Mouse (Mus musculus) urinary bladder, postnatal 25 days (tissue): ENCODE results near the gene Chrna10.

ENCODE experiments used
- DNase-seq: peaks from one replicate; pipeline ENCODE4 v3.0.0; 2022; ENCODE audit warnings: low spot score

The Chrna10 gene

GRCm38 (mm10) chr7:102116579-102117331 lies at the start of gene Chrna10:
Gene Chrna10, minus strand, starts transcription at chr7:102116828.
- DNase-seq, result no peak

DNA sequence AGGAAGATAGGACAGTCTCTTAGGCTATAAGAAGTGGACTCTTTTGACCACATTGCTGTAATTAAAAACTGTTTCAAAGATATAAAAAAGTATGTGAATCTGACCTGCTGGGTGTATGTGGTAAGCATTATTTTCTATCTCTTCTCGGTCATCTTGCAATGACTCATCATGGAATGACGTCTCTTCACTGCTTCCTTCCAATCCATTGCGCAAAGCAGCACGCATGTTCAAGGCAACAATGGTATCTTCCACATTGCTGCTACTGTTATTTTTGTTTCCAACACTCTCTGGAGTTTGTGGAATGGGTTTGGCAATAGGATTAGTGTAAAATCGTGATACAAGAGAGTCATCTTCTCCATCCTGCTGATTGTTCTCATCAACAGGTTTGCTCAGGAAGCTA lies 37.1 kb upstream of the Chrna10 start:
- no peak for DNase-seq

DNA sequence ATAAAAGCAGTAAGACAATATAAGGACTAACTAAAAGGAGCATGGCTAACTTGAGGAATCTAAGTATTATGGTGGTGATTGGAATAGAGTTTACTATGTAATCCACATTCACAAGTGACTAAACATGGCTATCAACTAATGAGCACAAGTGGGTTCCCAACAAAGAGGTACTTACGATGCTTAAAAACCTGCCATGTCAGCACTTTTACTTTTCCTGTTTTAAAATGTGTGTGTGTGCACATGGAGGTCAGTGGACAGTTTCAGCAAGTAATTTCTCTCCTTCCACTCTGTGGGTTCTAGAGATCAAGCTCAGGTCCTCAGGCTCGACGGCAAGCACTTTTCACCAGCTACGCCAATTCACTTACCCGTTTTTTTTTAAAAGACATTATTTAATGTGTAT lies 21.3 kb upstream of the Chrna10 start:
- no peak for DNase-seq

- DNase-seq, result no peak
Measured at GRCm38 (mm10) chr7:102137464-102137863, 20.8 kb upstream of the Chrna10 start.

DNA sequence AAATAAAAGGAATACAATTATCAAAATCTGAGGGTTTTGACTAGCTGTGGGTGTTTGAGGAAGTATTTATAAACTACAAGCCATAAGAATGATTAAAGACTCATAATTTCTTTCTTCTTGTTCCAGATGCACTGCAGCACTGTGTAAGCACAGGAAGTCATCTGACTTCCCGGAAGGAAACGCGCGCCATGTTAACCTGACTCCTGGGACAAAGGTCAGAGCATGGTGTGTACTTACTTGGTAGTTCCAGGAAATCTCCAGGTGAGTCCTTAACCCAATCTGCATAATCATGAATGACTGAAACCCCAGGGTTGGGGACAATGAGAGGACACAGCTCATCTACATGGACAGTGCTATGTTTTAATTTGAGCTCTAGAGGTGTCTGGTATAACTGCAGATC lies 15.8 kb upstream of the Chrna10 start:
- DNase-seq, result no peak

DNA sequence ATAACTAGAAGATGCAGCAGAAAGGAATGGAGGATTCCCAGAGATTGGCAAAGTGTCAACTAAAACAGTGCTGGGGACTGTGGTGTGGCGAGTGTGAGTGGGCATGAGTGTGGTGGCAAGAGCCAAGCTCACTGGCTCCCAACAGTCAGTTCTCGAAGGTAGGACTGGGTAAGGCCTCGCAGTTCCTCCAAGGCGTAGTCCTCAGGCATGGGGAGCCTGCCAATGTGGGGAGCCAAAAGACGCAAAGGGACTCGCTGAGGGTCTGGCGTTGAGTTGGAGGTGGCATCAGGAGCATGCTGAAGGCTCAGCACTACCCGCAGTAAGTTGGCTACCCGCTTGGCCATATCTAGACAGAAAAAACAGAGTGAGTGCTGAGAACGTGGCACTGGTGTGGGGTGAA lies 3.7 kb upstream of the Chrna10 start:
- DNase-seq, result no peak

- no peak for DNase-seq
Measured at GRCm38 (mm10) chr7:102117382-102117781, 754 bp upstream of the Chrna10 start.

DNA sequence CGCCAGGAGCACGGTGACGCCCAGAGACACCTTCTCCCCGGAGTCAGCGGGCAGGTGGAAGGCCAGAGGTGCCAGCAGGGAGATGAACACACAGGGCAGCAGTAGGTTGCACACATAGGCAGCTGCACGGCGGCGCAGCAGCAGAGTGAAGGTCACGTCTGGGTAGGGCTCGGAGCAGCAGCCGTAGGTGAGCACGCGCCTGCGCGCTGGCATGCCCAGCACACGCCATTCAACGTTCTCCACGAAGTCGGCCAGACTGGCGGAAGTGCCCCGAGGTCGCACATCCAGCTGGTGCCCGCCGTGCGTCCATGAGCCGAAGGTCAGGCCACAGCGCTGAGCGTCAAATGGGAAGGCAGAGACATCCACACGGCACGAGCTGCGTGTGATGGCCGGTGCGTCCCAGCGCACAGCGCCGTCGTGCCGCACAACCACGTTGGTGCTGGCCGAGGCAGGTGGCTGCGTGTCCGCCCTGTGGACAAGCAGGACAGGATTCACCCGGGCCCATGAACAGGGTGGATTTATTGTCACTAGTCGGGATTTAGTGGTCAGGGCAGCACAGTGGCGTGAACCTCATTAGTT lies 3.4 kb downstream of the Chrna10 start:
- no peak for DNase-seq

DNA sequence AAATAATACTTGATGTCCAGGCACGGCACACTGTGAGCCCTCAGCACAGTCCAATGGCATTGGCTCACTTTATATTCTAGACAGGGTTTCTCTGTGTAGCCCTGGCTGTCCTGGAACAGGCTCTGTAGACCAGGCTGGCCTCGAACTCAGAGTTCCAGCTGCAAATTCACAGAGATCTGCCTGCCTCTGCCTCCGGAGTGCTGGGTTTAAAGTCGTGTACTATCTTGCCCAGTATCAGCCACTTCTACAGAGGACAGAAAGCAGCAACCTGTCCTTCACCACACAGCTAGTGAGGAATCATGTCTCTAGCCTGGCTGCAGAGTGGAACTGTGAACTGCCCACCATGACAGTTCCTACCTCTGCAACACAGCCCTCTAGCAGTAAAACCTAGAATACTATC lies 6.9 kb downstream of the Chrna10 start:
- DNase-seq, result no peak

- no peak for DNase-seq
Measured at GRCm38 (mm10) chr7:102109171-102109570, 7.5 kb downstream of the Chrna10 start, which contains the start of gene Art5. Gene Art5, minus strand, starts transcription at chr7:102109489.

DNA sequence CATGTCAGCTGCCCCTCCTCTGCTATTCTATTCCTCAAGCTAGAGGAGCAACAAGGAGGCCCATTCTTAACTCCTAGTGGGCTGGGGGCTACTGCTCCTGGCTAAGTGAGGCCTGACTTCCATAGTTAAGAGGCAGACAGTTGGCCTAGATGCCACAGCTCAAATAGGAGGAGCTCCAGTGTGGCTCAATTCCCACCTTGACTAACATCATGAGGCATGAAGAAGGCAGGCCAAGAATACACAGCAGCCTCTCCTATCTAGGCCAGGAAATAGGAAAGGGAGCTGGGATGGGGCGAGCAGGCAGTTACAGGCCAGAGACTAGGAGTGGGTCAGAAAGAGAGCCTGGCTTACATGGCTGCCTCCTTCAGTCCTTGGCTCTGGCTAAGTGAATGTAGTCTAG lies 8.4 kb downstream of the Chrna10 start:
- DNase-seq, result no peak

DNA sequence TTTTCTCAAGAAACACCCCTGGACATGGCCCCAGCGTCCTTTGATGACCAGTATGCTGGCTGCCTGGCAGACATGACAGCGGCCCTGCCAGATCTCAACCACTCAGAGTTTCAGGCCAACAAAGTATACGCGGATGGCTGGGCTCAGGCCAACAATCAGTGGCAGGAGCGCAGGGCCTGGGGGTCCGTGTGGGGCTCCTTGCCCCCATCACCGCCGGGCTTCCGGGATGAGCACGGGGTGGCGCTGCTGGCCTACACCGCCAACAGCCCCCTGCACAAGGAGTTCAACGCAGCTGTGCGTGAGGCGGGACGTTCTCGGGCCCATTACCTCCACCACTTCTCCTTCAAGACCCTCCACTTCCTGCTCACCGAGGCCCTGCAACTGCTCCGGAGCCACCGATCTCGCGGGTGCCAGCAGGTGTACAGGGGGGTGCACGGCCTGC lies 9.9 kb downstream of the Chrna10 start:
- no peak for DNase-seq

- DNase-seq, result no peak
Measured at GRCm38 (mm10) chr7:102104126-102104525, 12.5 kb downstream of the Chrna10 start.

DNA sequence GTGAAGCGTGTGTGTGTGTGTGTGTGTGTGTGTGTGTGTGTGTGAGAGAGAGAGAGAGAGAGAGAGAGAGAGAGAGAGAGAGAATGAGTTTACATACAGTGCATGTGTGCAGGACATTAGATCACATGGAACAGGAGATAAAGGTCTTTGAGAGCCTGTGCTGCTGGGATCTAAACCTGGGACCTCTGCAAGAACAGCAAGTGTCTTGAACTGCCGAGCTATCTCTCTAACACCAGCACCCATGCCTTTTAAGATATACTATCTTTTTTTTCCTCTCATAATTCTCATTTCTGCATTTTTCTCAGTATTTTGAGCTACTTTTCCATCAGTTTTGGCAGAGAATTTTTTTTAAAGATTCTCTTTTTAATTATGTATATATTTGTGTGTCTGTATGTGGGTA lies 13.1 kb downstream of the Chrna10 start:
- DNase-seq, result no peak

GRCm38 (mm10) chr7:102102696-102103095 lies 13.9 kb downstream of the Chrna10 start:
- DNase-seq, result no peak

GRCm38 (mm10) chr7:102102241-102102640 lies 14.4 kb downstream of the Chrna10 start:
- DNase-seq, result no peak

DNA sequence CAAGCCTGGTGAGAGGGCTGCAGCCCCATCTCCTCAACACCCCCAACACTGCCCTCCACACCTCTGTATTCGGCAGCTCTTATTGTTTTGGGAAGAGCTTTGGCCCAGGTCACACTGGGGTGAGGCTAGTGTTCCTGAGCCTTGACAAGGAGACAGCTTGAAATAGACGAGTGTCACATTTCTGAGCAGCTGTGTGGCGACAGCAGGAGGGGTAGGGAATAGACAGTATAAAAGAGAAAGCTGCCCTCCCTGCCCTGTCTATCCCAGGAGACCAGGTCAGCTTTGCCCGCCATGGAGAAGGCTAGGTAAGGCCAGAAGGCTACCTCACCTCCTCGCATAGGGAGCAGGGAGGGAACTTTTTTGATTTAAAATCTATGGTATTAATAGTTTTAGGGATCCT lies 15.1 kb downstream of the Chrna10 start, which contains the start of gene Art1:
Gene Art1 (plus strand): TSS at position 257 of the 400 bp plus-strand sequence.
- DNase-seq, result no peak

GRCm38 (mm10) chr7:102100868-102101267 lies 15.8 kb downstream of the Chrna10 start:
- DNase-seq, result no peak

DNA sequence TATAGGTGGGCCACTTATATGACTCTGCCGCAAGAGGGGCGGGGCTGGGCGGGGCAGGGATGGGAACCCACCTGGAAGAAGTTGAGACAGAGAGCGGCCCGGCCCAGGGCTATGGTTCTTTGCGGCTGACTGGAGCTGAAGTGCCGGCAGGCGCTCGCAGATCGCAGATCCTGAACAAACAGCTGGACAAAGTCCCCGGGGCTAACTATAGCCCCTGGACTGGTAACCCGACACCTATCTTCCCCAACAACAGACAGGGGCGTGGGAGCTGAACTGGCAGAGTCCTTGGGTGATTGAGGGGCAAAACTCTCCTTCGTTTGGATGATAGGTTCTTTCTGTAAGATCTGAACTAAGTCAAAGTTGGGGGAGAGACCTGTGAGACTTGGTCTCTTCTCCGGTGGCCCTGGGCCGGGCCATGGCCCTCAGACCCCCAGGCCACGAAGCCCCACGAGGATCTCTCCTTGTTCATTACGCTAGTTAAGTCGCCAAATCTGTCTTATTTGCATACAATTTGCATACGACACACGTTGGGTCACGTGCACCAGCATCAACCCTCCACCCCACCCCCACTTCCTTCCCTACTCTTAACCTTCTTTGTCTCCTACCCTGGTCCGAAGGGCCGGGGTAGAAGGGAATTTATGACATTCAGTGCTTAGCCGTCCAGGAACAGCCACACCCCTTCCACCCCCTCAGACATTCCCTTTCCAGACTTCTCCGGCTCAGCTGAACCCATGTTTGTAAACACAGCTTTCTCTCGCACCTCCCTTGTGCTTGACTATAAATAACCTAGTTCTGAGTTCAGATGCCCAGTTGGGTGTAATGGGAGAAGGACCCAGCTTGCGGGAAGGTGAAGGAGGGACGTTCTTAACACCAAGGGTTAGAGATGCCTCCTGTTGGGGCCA lies 16.6 kb downstream of the Chrna10 start:
- DNase-seq, result no peak

DNA sequence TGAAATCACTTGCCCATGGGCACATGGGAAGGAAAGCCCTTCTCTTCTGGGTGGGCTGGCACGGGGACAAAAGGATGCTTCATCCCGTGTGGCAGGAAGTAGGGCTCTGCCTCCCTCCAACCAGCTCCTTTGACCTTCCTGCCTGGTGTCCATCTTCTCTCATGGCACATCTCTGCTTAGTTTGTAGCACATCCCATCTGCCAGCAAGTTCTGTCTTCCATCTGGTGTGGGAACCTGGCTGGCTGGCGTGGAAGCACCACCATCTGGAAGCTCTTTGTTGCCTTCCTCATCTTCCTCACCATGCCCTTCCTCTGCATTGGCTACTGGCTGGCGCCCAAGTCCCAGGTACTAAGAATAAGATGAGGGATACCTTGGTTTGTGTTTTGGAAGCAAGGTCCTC lies 29.3 kb downstream of the Chrna10 start:
- no peak for DNase-seq

DNA sequence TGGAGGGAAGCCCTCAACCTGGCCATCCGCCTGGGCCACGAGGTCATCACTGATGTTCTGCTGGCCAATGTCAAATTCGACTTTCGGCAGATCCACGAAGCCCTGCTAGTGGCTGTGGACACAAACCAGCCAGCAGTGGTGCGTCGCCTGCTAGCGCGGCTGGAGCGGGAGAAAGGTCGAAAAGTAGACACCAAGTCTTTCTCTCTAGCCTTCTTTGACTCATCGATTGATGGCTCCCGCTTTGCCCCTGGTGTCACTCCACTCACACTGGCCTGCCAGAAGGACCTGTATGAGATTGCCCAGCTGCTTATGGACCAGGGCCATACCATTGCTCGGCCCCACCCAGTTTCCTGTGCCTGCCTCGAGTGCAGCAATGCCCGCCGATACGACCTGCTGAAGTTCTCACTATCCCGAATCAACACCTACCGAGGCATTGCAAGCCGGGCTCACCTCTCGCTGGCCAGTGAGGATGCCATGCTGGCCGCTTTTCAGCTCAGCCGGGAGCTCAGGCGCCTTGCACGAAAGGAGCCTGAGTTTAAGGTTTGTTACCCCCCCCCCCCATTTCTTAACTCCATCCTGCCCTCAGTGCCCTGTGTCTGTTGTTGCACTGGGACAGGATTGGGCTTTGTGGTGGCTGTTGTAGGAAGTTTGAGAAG lies 32.5 kb downstream of the Chrna10 start:
- no peak for DNase-seq

DNA sequence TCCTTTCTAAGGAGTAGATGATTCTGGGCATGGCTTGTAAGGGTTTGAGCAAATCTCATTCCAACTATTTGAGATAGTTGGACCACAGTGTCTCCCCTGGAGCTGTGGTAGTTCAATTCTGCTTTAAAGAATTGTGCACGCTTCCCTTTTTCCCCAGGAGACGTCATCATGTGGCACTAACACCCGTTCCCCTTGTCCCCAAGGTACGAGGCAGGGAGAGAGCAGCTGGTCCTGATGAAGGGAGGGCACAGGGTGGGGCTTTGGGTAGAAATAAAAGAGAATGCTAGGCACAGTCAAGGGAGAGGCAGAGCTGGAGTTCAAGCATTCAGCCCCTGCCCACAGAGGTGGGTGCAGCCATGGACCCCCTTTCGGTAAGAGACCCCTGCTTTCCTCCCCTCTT lies 33.8 kb downstream of the Chrna10 start, which contains the start of gene Trpc2:
Gene Trpc2 (plus strand): TSS at position 301 of the 400 bp plus-strand sequence.
- no peak for DNase-seq
